Mouse (Mus musculus) embryonic facial prominence, embryonic 12.5 days (tissue): ENCODE measurements around the gene Elmo1. TPM values are rescaled to one million over a fixed set of nuclear protein-coding genes. Genes with fewer than 3 reads are reported as not detected.

Experiments
- ATAC-seq: fragments of 200-750 bp; cut with Nextera tagmentation; 2 replicates; pipeline ENCODE4 v1.8.0; 2017; ENCODE audit not compliant: insufficient number of reproducible peaks, insufficient read depth, low FRiP score, low TSS enrichment
- H3K27ac ChIP-seq: fragments of 300-500 bp; sonication (generic); 2 replicates; pipeline ENCODE4 v1.5.1; 2016; ENCODE audit warnings: mild to moderate bottlenecking
- H3K27me3 ChIP-seq: fragments of 300-500 bp; sonication (generic); 2 replicates; pipeline ENCODE4 v1.6.1; 2016; ENCODE audit warnings: mild to moderate bottlenecking, moderate library complexity
- H3K36me3 ChIP-seq: fragments of 300-500 bp; sonication (generic); 2 replicates; pipeline ENCODE4 v1.6.1; 2016; ENCODE audit warnings: mild to moderate bottlenecking
- H3K4me1 ChIP-seq: fragments of 300-500 bp; sonication (generic); 2 replicates; pipeline ENCODE4 v1.6.1; 2016
- H3K4me2 ChIP-seq: fragments of 300-500 bp; sonication (generic); replicated peaks from 2 replicates; pipeline ENCODE4 v1.6.1; 2016; ENCODE audit warnings: mild to moderate bottlenecking, moderate library complexity
- H3K4me3 ChIP-seq: fragments of 300-500 bp; sonication (generic); 2 replicates; pipeline ENCODE4 v1.5.1; 2016; ENCODE audit warnings: mild to moderate bottlenecking
- H3K9ac ChIP-seq: fragments of 300-500 bp; sonication (generic); 2 replicates; pipeline ENCODE4 v1.6.1; 2016; ENCODE audit warnings: mild to moderate bottlenecking, moderate library complexity
- H3K9me3 ChIP-seq: fragments of 300-500 bp; sonication (generic); 2 replicates; pipeline ENCODE4 v1.6.1; 2016; ENCODE audit warnings: mild to moderate bottlenecking, moderate library complexity
- WGBS: fragments of 180-500 bp; shearing (Covaris S2); methylation state at CpG from one replicate; pipeline ENCODE4 v1.1.7; 2016; 5-methylcytosine and 5-hydroxymethylcytosine counted together
- polyA plus RNA-seq: library from polyadenylated mRNA; unstranded; fragments of >200 nt; fragmentation: Nextera tagmentation; extraction: Ambion mirVana; gene quantifications from 2 replicates; pipeline ENCODE4 v1.2.1, GENCODE M21; 2016

Elmo1 gene
- polyA plus RNA-seq, 1 experiment from 2014 or later, result 11.1 TPM

GRCm38 (mm10) chr13:20115131-20115907, 24.9 kb downstream of the Elmo1 start:
- Histone ChIP-seq H3K4me1 (peaks cover 9% of the 10 kb centered on the region), H3K36me3 (no peaks in the 10 kb centered on the region), H3K27me3 (no peaks in the 10 kb centered on the region), H3K4me2 (no peak overlapping the region), H3K9ac (no peak overlapping the region), H3K4me3 (no peak overlapping the region), H3K27ac (no peak overlapping the region), H3K9me3 (no peaks in the 10 kb centered on the region)
- ATAC-seq, result no peak
- 43% methylated on average over 9 of the region's 9 CpGs for WGBS

DNA sequence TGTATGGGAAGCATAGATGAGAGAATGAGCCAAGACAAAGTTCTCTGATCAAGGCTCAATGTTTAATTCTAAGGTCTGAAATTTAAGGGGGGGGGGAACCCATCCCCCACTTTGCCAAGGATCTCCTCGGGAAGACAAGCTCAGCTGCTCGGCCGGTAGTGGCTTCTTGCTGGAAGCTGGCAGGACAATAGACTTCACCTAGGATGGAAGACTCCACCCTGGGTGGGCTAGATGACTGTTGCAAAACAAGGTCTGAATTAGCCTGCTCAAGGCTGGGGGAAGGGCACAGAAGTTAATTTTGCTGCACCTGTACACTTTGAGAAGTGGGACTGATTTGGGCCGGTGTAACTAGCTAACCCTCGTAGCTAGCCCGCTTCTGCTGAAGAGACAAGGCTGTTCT, 25.6 kb downstream of the Elmo1 start:
- WGBS, result 55% methylated on average over 6 of the region's 6 CpGs
- no peaks in the 10 kb centered on the region for H3K36me3 ChIP-seq
- no peak overlapping the region for H3K9ac ChIP-seq
- H3K4me1 ChIP-seq, result peaks cover 9% of the 10 kb centered on the region
- ATAC-seq, result no peak
- H3K4me3 ChIP-seq, result no peak overlapping the region
- H3K27ac ChIP-seq, result no peak overlapping the region
- no peaks in the 10 kb centered on the region for H3K9me3 ChIP-seq
- H3K4me2 ChIP-seq, result no peak overlapping the region
- H3K27me3 ChIP-seq, result no peaks in the 10 kb centered on the region

- Histone ChIP-seq H3K4me2 (no peak overlapping the region), H3K4me1 (peaks cover 9% of the 10 kb centered on the region), H3K9me3 (no peaks in the 10 kb centered on the region), H3K36me3 (no peaks in the 10 kb centered on the region), H3K4me3 (no peak overlapping the region), H3K9ac (no peak overlapping the region), H3K27ac (no peak overlapping the region), H3K27me3 (no peaks in the 10 kb centered on the region)
- no peak for ATAC-seq
- WGBS, result 51% methylated on average over 1 of the region's 1 CpGs
These were observed 26.6 kb downstream of the Elmo1 start for GRCm38 (mm10) chr13:20116868-20117510.

- Histone ChIP-seq H3K4me3 (no peak overlapping the region), H3K9ac (no peak overlapping the region), H3K4me2 (no peak overlapping the region), H3K27me3 (no peaks in the 10 kb centered on the region), H3K4me1 (peaks cover 9% of the 10 kb centered on the region), H3K27ac (no peak overlapping the region), H3K36me3 (no peaks in the 10 kb centered on the region), H3K9me3 (no peaks in the 10 kb centered on the region)
- no peak for ATAC-seq
- 84% methylated on average over 1 of the region's 1 CpGs for WGBS
These were observed 27.3 kb downstream of the Elmo1 start for GRCm38 (mm10) chr13:20117691-20118090.

GRCm38 (mm10) chr13:20118909-20119308, 28.5 kb downstream of the Elmo1 start:
- Histone ChIP-seq H3K9me3 (no peaks in the 10 kb centered on the region), H3K4me3 (no peak overlapping the region), H3K9ac (no peak overlapping the region), H3K27ac (no peak overlapping the region), H3K36me3 (no peaks in the 10 kb centered on the region), H3K4me2 (no peak overlapping the region), H3K4me1 (peaks cover 9% of the 10 kb centered on the region), H3K27me3 (no peaks in the 10 kb centered on the region)
- no peak for ATAC-seq
- 89% methylated on average over 7 of the region's 7 CpGs for WGBS

GRCm38 (mm10) chr13:20120723-20121122, 30.3 kb downstream of the Elmo1 start:
- 76% methylated on average over 5 of the region's 5 CpGs for WGBS
- Histone ChIP-seq H3K4me2 (no peak overlapping the region), H3K36me3 (no peaks in the 10 kb centered on the region), H3K4me3 (no peak overlapping the region), H3K27me3 (no peaks in the 10 kb centered on the region), H3K4me1 (peaks cover 3% of the 10 kb centered on the region; the same call in 1 of the 2 replicates), H3K9me3 (no peaks in the 10 kb centered on the region), H3K9ac (no peak overlapping the region), H3K27ac (no peak overlapping the region)
- no peak for ATAC-seq

DNA sequence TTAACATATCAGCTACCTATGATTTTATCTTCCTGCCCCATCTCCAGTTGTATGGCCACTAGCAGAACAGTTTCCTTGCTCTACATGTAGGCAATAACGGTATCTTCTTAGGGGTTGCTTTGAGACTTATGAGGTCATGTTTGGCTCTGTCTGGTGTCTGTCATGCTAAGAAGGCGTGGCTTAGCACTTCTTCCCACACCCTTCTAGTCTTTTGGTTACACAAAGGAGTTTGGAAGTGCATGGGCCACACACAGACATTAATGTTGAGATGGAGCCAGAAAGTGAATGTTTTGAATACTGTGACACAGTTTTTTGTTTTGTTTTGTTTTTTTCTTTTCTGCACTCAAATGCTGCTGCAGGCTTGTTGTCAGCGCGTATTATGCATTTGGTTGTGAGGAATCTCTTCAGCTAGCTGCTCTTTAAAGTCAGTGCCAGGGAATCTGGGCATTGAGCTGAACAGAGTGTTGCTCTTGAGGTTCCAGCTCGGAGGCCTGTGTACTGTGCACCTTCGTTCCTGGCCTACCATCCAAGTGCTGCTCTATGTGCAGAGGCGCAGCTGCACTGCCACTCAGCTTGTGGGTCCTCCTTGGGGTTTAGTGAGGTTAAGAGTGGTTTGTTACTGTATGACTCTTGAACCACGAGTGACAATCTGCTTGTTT, 31.1 kb downstream of the Elmo1 start:
- no peak overlapping the region for H3K9ac ChIP-seq
- H3K27me3 ChIP-seq, result no peaks in the 10 kb centered on the region
- no peaks in the 10 kb centered on the region for H3K4me1 ChIP-seq
- H3K4me2 ChIP-seq, result no peak overlapping the region
- WGBS, result 86% methylated on average over 8 of the region's 8 CpGs
- no peaks in the 10 kb centered on the region for H3K9me3 ChIP-seq
- no peak for ATAC-seq
- no peaks in the 10 kb centered on the region for H3K36me3 ChIP-seq
- H3K4me3 ChIP-seq, result no peak overlapping the region
- no peak overlapping the region for H3K27ac ChIP-seq

DNA sequence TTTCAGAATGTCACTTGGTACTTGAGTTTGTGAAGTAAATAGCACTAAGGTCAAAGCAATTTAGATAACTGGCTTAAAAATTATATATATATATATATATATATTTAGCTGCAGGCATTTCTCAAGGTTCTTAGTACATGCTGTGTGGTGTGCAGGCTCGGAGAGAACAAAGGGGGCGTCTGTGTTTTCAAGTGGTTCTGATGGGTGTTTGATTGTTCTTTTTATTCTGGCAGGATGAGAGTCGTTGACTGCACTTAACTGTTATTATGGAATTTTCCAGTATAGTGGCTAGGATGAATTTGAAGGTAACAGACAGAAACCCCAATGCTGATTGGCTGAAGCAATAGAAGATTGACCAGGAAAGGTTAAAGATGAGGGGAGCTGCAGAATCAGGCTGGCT, 33.6 kb downstream of the Elmo1 start:
- 28% methylated on average over 3 of the region's 3 CpGs for WGBS
- Histone ChIP-seq H3K4me2 (no peak overlapping the region), H3K36me3 (no peaks in the 10 kb centered on the region), H3K9me3 (no peaks in the 10 kb centered on the region), H3K4me3 (no peak overlapping the region), H3K9ac (no peak overlapping the region), H3K27me3 (no peaks in the 10 kb centered on the region), H3K27ac (no peak overlapping the region), H3K4me1 (no peaks in the 10 kb centered on the region)
- ATAC-seq, result no peak

DNA sequence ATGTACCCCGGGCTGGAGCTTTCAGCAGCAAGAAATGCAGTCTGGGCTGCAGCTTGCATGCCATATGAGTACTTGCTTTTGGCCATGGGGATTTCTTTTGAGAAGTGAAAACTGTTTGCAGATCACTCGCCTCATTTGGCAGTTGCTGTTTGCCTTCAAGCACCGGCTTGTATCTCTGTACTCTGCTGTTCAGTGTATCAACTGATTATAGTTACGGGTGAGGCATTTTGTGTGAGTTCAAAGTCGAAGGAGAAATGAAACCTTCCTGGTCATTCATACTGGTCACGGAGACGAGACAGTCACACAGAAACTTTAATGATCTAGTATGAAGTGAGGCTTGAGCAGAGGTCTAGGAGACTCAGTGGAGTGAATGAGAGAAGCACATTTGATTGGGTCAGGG, 34.6 kb downstream of the Elmo1 start:
- H3K4me2 ChIP-seq, result no peak overlapping the region
- H3K9ac ChIP-seq, result no peak overlapping the region
- 69% methylated on average over 7 of the region's 7 CpGs for whole genome bisulfite sequencing
- no peaks in the 10 kb centered on the region for H3K4me1 ChIP-seq
- no peak overlapping the region for H3K27ac ChIP-seq
- H3K9me3 ChIP-seq, result no peaks in the 10 kb centered on the region
- no peaks in the 10 kb centered on the region for H3K27me3 ChIP-seq
- ATAC-seq, result no peak
- no peak overlapping the region for H3K4me3 ChIP-seq
- H3K36me3 ChIP-seq, result no peaks in the 10 kb centered on the region

GRCm38 (mm10) chr13:20125845-20126244, 35.4 kb downstream of the Elmo1 start:
- H3K27me3 ChIP-seq, result no peaks in the 10 kb centered on the region
- no peak overlapping the region for H3K4me3 ChIP-seq
- H3K4me2 ChIP-seq, result no peak overlapping the region
- no peaks in the 10 kb centered on the region for H3K9me3 ChIP-seq
- no peak overlapping the region for H3K27ac ChIP-seq
- 90% methylated on average over 10 of the region's 10 CpGs for WGBS
- H3K4me1 ChIP-seq, result no peaks in the 10 kb centered on the region
- no peak for ATAC-seq
- no peaks in the 10 kb centered on the region for H3K36me3 ChIP-seq
- H3K9ac ChIP-seq, result no peak overlapping the region

- ATAC-seq, result no peak
- H3K36me3 ChIP-seq, result no peaks in the 10 kb centered on the region
- no peaks in the 10 kb centered on the region for H3K27me3 ChIP-seq
- no peak overlapping the region for H3K27ac ChIP-seq
- H3K4me3 ChIP-seq, result no peak overlapping the region
- H3K4me1 ChIP-seq, result no peaks in the 10 kb centered on the region
- no peak overlapping the region for H3K4me2 ChIP-seq
- WGBS, result 63% methylated on average over 4 of the region's 4 CpGs
- H3K9me3 ChIP-seq, result no peaks in the 10 kb centered on the region
- no peak overlapping the region for H3K9ac ChIP-seq
These were observed 37.2 kb downstream of the Elmo1 start for GRCm38 (mm10) chr13:20127553-20127952.

DNA sequence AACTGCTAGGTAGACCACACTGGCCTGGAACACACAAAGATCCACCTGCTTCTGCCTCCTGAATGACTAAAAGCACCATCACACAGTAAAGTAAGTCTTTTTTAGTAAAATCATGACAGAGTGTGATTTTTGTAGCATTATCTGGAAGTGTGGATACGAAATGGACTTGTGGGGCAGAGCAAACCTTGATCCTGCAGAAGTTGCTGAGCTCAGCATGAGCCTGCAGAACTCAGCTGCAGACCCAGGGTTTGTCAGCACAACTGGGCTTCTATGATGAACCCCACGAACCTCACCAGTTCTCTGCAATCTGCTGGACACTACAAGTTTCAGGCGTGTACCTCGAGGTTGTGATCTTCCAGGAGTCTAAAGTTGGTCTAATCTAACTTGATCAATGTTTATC, 37.7 kb downstream of the Elmo1 start:
- Histone ChIP-seq H3K4me1 (no peaks in the 10 kb centered on the region), H3K4me2 (no peak overlapping the region), H3K27me3 (no peaks in the 10 kb centered on the region), H3K4me3 (no peak overlapping the region), H3K36me3 (no peaks in the 10 kb centered on the region), H3K27ac (no peak overlapping the region), H3K9ac (no peak overlapping the region), H3K9me3 (no peaks in the 10 kb centered on the region)
- 82% methylated on average over 4 of the region's 4 CpGs for WGBS
- ATAC-seq, result no peak
